Mouse (Mus musculus) limb, embryonic 14.5 days (tissue): ENCODE results near the gene Acsf3. TPM values are rescaled to one million over a fixed set of nuclear protein-coding genes. Genes with fewer than 3 reads are reported as not detected.
A peak's percentile ranks its signal among the peaks of the same experiment; 100 is the strongest.

Source experiments
- ATAC-seq: fragments of 200-750 bp; cut with Nextera tagmentation; 2 replicates; pipeline ENCODE4 v1.8.0; 2017; ENCODE audit warnings: low read depth, moderate number of reproducible peaks, moderate TSS enrichment; ENCODE audit not compliant: low FRiP score
- DNase-seq: peaks from one replicate; pipeline ENCODE4 v3.0.0-alpha.2; 2015; ENCODE audit warnings: low spot score
- H3K27ac ChIP-seq: fragments of 300-500 bp; sonication (generic); replicated peaks from 2 replicates; pipeline ENCODE4 v1.5.1; 2014; ENCODE audit warnings: low read depth, mild to moderate bottlenecking, low read length, moderate library complexity, mixed read lengths
- H3K27me3 ChIP-seq: fragments of 300-500 bp; sonication (generic); 2 replicates; pipeline ENCODE4 v1.6.1; 2014; ENCODE audit warnings: low read length, mixed read lengths; ENCODE audit not compliant: control insufficient read depth, insufficient read depth
- H3K36me3 ChIP-seq: fragments of 300-500 bp; sonication (generic); 2 replicates; pipeline ENCODE4 v1.6.1; 2014; ENCODE audit warnings: mild to moderate bottlenecking, low read length, moderate library complexity, mixed read lengths; ENCODE audit not compliant: control insufficient read depth, insufficient read depth
- H3K4me1 ChIP-seq: fragments of 300-500 bp; sonication (generic); 2 replicates; pipeline ENCODE4 v1.6.1; 2014; ENCODE audit warnings: antibody characterized with exemption, low read length, mixed read lengths; ENCODE audit not compliant: control insufficient read depth, insufficient read depth
- H3K4me2 ChIP-seq: fragments of 300-500 bp; sonication (generic); replicated peaks from 2 replicates; pipeline ENCODE4 v1.6.1; 2014; ENCODE audit warnings: low read depth, mild to moderate bottlenecking, low read length, moderate library complexity; ENCODE audit not compliant: severe bottlenecking
- H3K4me3 ChIP-seq: fragments of 300-500 bp; sonication (generic); replicated peaks from 2 replicates; pipeline ENCODE4 v1.5.1; 2014; ENCODE audit warnings: low read length
- H3K9ac ChIP-seq: fragments of 300-500 bp; sonication (generic); 2 replicates; pipeline ENCODE4 v1.6.1; 2014; ENCODE audit warnings: mild to moderate bottlenecking, low read depth, low read length, moderate library complexity; ENCODE audit not compliant: severe bottlenecking
- H3K9me3 ChIP-seq: fragments of 300-500 bp; sonication (generic); 2 replicates; pipeline ENCODE4 v1.6.1; 2016; ENCODE audit warnings: low read length; ENCODE audit not compliant: control insufficient read depth
- POLR2A ChIP-seq: fragments of 200-500 bp; IDR thresholded peaks from 2 replicates; pipeline ENCODE4 v1.8.0; 2012; ENCODE audit warnings: inconsistent platforms, mild to moderate bottlenecking, moderate library complexity, borderline replicate concordance; ENCODE audit not compliant: insufficient read depth, insufficient read length; ENCODE audit errors: extremely low read depth
- WGBS: fragments of 180-500 bp; shearing (Covaris S2); extraction: QIAGEN DNeasy Blood & Tissue Kit; methylation state at CpG from one replicate; pipeline ENCODE4 v1.1.7; 2014; 5-methylcytosine and 5-hydroxymethylcytosine counted together
- polyA plus RNA-seq, 2 experiments: library from polyadenylated mRNA; depleted of rRNA in 1 of 2; stranded (reverse) in 1 of 2; unstranded in 1 of 2; fragments of >200 nt; fragmentation: Nextera tagmentation in 1 of 2; extraction: Ambion mirVana in 1 of 2; gene quantifications; 2 replicates each; pipeline versions ENCODE4 v1.2.1 to v1.2.3; 2012 to 2014

Acsf3 gene
- polyA plus RNA-seq, 2 experiments = 15.4 to 19.1 TPM

DNA sequence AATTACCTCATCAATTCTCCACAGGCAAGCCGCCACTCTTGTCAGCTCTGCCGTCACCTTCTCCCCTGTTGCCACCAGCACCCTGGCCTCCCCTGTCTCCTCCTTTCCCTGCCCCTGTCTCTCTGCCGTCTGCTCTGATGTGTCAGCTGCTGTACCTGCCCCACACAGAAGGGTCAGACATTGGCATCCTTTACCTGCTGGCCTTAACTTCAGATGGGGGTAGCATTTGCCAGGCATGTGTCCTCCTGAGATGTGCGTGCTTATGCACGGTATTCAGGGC is 18.8 kb downstream of the Acsf3 start:
- no peaks in the 10 kb centered on the region for H3K27me3 ChIP-seq
- H3K36me3 ChIP-seq = peaks cover 17% of the 10 kb centered on the region
- DNase-seq (no peak), ATAC-seq (no peak)
- 88% methylated on average over 5 of the region's 5 CpGs for WGBS
- H3K9ac ChIP-seq = no peak overlapping the region
- TF ChIP-seq POLR2A = no peak
- no peaks in the 10 kb centered on the region for H3K9me3 ChIP-seq
- H3K27ac ChIP-seq = no peak overlapping the region
- H3K4me2 ChIP-seq = no peak overlapping the region
- H3K4me3 ChIP-seq = no peak overlapping the region
- H3K4me1 ChIP-seq = no peaks in the 10 kb centered on the region

DNA sequence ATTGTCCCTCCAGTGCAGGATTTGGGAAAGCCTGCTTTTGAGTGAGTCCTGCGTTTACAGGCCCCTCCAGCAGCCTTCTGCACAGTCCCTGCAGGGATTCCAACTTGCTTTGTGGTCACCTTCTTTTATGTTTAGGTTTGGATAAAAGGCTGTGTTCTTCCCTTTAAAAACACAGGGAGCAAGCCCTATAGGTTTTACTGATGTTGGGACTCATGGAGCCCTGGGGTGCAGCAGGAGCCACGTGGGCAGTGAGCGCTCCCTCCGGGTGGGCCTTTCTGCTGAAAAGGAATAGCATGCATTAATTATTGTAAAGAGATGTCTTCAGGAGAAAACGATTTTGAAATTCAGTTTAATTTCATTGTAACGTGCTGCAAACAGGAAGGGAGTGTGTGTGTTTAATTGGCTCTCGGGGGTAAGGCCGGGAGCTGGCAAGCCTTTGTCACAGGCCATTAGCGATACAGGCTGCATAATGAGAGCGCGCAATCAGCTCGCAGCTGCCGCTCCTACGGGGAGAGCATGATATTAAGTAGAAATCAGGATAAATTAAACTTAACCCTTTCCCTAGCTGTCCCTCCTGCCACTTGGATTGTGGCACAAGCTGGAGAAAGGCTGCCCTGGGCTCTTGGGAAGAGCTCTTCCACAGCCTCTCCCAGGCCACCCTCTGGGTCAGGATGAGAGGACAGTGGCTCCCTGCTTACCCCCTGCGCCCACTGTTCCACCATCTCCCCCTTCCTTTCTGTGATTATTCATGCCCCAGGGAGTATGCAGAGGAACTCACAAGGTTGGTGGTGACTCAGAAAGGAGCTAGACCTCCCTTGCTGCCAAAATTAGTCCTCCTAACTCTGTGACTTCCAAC is 28.8 kb downstream of the Acsf3 start:
- H3K4me3 ChIP-seq = no peak overlapping the region
- H3K9ac ChIP-seq = 0 out of 2 replicates have a peak overlapping the region, but pooled peaks have one; percentile 12
- no peak overlapping the region for H3K27ac ChIP-seq

DNA sequence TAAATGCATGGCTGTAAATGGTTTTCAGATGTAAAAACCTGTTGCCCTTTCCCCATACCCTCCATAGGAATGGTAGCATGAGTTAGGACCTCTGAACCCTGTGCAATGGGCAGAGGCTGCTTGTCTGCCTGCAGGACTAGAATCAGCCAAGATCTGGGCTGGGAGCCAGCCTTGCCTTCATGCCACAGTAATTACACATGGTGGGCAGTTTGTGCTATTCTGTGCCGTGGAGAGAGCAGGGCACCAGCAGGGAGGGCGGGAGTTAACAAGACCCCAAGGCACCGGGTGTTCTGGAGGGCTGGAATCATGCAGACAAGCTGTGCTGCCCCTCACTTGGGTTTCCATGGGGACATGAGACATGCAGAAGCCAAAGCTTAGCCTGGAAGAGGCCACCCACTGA is 30.1 kb downstream of the Acsf3 start:
- Histone ChIP-seq H3K9me3 (no peaks in the 10 kb centered on the region), H3K4me1 (peaks cover 15% of the 10 kb centered on the region), H3K27ac (no peak overlapping the region), H3K36me3 (peaks cover 14% of the 10 kb centered on the region), H3K27me3 (no peaks in the 10 kb centered on the region), H3K4me2 (no peak overlapping the region), H3K4me3 (no peak overlapping the region), H3K9ac (no peak overlapping the region)
- WGBS = 31% methylated on average over 3 of the region's 3 CpGs
- no peak for TF ChIP-seq POLR2A
- ATAC-seq (no peak), DNase-seq (peak; percentile 21)

More for the DNA sequence above, 28.8 kb downstream of the Acsf3 start:
- no peak for DNase-seq
- no peak for TF ChIP-seq POLR2A
- H3K4me1 ChIP-seq = peaks cover 15% of the 10 kb centered on the region
- no peaks in the 10 kb centered on the region for H3K9me3 ChIP-seq
- H3K4me2 ChIP-seq = no peak overlapping the region
- no peaks in the 10 kb centered on the region for H3K27me3 ChIP-seq
- peaks cover 14% of the 10 kb centered on the region for H3K36me3 ChIP-seq
- no peak for ATAC-seq
- 30% methylated on average over 15 of the region's 15 CpGs for WGBS

DNA sequence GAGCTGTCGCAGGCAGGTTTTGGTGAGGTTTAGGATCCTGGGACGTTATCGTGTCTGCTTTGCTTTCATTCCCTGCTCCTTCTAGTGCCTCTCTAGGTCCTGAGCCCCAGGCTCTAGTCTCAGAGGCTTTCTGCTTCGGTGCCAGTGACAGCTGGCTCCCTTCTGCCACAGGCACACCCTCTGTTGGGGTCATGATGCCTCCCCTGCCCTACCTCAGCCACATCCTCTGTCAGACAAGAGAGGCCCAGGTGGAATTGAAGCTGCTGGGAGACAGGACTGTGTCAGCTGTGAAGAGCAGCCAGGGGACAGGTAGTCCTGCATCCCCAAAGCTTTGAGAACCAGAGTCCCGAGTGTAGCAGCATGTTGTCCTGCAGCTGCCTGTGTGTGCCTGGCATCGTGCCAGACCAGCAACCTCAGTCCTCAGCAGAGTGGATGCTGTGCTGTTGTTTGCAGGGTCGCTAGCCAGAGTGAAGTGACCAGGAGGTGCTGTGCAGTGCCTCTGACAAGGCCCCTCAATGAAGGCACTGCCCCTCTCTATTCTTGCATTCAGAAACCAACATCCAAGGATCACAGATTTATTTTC is 31.8 kb downstream of the Acsf3 start:
- 0 out of 2 replicates have a peak overlapping the region, but pooled peaks have one; percentile 8 for H3K9ac ChIP-seq
- H3K27ac ChIP-seq = no peak overlapping the region
- no peak for DNase-seq
- H3K27me3 ChIP-seq = no peaks in the 10 kb centered on the region
- H3K4me3 ChIP-seq = no peak overlapping the region
- ATAC-seq = no peak
- H3K4me2 ChIP-seq = no peak overlapping the region
- peaks cover 15% of the 10 kb centered on the region for H3K4me1 ChIP-seq
- 55% methylated on average over 7 of the region's 7 CpGs for WGBS
- H3K36me3 ChIP-seq = peaks cover 25% of the 10 kb centered on the region
- no peaks in the 10 kb centered on the region for H3K9me3 ChIP-seq
- TF ChIP-seq POLR2A = no peak

DNA sequence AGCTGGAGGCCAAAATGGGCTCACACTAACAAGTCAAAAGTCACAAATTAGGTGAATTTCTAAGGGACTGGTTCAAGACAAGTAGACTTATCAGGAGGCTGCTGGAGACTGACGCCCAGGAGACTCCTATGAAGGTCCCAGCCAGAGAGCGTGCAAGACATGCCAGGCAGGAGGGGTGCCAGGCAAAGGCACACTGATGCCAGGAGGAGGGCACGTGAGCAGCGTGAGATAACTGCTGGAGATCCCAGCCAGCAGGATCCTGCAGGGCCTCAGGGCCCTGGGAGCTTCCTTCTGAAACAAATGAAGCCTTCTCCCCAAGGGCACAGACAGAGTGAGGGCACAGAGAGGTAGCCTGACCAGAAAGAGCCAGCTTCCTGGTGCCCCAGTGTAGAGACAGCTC is 32.6 kb downstream of the Acsf3 start:
- 81% methylated on average over 4 of the region's 4 CpGs for WGBS
- Histone ChIP-seq H3K27me3 (no peaks in the 10 kb centered on the region), H3K4me3 (no peak overlapping the region), H3K9ac (no peak overlapping the region), H3K9me3 (no peaks in the 10 kb centered on the region), H3K4me2 (no peak overlapping the region), H3K27ac (no peak overlapping the region), H3K36me3 (peaks cover 27% of the 10 kb centered on the region; the same call in 1 of the 2 replicates), H3K4me1 (peaks cover 15% of the 10 kb centered on the region)
- ATAC-seq = no peak
- no peak for TF ChIP-seq POLR2A
- no peak for DNase-seq

DNA sequence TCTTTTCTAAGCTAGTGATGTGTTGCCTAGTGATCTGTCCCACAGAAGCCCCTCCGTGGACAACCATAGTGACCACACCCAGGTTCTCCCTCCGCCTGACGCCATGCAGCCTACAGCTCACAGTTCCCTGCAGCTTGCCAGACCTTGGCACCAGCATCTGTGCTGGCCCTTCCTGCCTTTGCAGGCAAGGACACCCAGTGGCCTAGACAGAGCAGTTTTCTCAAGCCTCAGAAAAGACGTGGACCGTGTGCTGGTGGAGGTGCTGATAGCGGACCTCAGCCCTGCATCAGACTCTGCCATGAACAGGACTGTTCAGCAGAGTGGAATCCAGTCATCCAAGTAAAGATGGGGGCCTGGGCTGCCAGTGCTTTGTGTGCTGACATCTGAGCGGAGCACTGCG is 35.1 kb downstream of the Acsf3 start:
- Histone ChIP-seq H3K9ac (no peak overlapping the region), H3K27ac (no peak overlapping the region), H3K4me1 (peaks cover 4% of the 10 kb centered on the region), H3K27me3 (no peaks in the 10 kb centered on the region), H3K9me3 (no peaks in the 10 kb centered on the region), H3K4me3 (no peak overlapping the region), H3K36me3 (peaks cover 39% of the 10 kb centered on the region), H3K4me2 (no peak overlapping the region)
- 80% methylated on average over 8 of the region's 8 CpGs for WGBS
- DNase-seq (no peak), ATAC-seq (no peak)
- TF ChIP-seq POLR2A = no peak
